Mouse (Mus musculus): ENCODE results near the gene Gp1ba. TPM values are rescaled to one million over a fixed set of nuclear protein-coding genes. Genes with fewer than 3 reads are reported as not detected.

Gene Gp1ba
- total and polyA plus RNA-seq, 3 experiments, result 0.25 to 0.84 TPM; not detected in 1

- in situ Hi-C loops (cut with MboI; ENCODE audit: low pct_ligation_motif_present, low pct_unique_long_range_greater_than_20kb, low sequenced_read_pairs) (no loop called here), dilution Hi-C loops (cut with MboI; ENCODE audit: extremely low pct_ligation_motif_present, extremely low pct_unique_long_range_greater_than_20kb, low sequenced_read_pairs) (no loop called here)
- H3K4me3 ChIP-seq (replicated peaks in 1 of 3; ENCODE audit: low read depth in 2 of 3, low read length in 2 of 3, poor library complexity in 1 of 3), result no peak overlapping the region
- H3K9me3 ChIP-seq (replicated peaks; ENCODE audit: low read length), result no peaks in the 10 kb centered on the region
- no peaks in the 10 kb centered on the region for H3K27me3 ChIP-seq (replicated peaks)
- H3K79me2 ChIP-seq (replicated peaks; ENCODE audit: control insufficient read depth, extremely low read depth, insufficient read depth, poor library complexity, severe bottlenecking), result no peaks in the 10 kb centered on the region
- H3K36me3 ChIP-seq (replicated peaks in 1 of 2; ENCODE audit: control insufficient read depth in 1 of 2, insufficient read depth in 1 of 2, low read length in 1 of 2), result peaks cover 0 to 23% of the 10 kb centered on the region in 2 experiments
- H3K27ac ChIP-seq (ENCODE audit: insufficient read depth, low read depth), result no peak overlapping the region
- H3K9ac ChIP-seq (ENCODE audit: insufficient read depth, low read depth), result no peak overlapping the region
- no peaks in the 10 kb centered on the region for H3K4me1 ChIP-seq (ENCODE audit: control insufficient read depth in 1 of 2, insufficient read depth in 2 of 2)
- H3K4me2 ChIP-seq (ENCODE audit: insufficient read depth, low read depth, poor library complexity, severe bottlenecking), result no peak overlapping the region
- DNase-seq (ENCODE audit: extremely low read depth), result no peak
- TF ChIP-seq IRF4 (IDR thresholded peaks at IDR 0.05; ENCODE audit: low read depth, low read length), result no peak
- TF ChIP-seq BHLHE40 (IDR thresholded peaks at IDR 0.05; ENCODE audit: low read depth, low read length), result no peak
- no peak for TF ChIP-seq JUN (IDR thresholded peaks at IDR 0.05; ENCODE audit: insufficient read depth, low read depth, low read length)
- TF ChIP-seq TCF12 (IDR thresholded peaks at IDR 0.05; ENCODE audit: low read depth, low read length), result no peak
- no peak for TF ChIP-seq MEF2A (IDR thresholded peaks at IDR 0.05; ENCODE audit: borderline replicate concordance, low read depth, low read length)
- no peak for TF ChIP-seq CHD1 (IDR thresholded peaks at IDR 0.05; ENCODE audit: low read depth, low read length)
- no peak for TF ChIP-seq ZC3H11A (IDR thresholded peaks at IDR 0.05; ENCODE audit: low read depth, low read length)
- TF ChIP-seq MAX (IDR thresholded peaks at IDR 0.05; ENCODE audit: low read length), result no peak
- TF ChIP-seq POLR2AphosphoS2 (IDR thresholded peaks at IDR 0.05; ENCODE audit: low read depth, low read length), result no peak
- no peak for TF ChIP-seq NRF1 (IDR thresholded peaks at IDR 0.05; ENCODE audit: low read depth, low read length)
- TF ChIP-seq PAX5 (IDR thresholded peaks at IDR 0.05; ENCODE audit: low read length), result no peak
- no peak for TF ChIP-seq ELF1 (IDR thresholded peaks at IDR 0.05; ENCODE audit: low read depth, low read length)
- no peak for TF ChIP-seq RAD21 (IDR thresholded peaks at IDR 0.05; ENCODE audit: low read depth, low read length)
Observed at GRCm38 (mm10) chr11:70638293-70638692, 629 bp upstream of the Gp1ba start.

GRCm38 (mm10) chr11:70639976-70640375 is 1.1 kb downstream of the Gp1ba start:
- no peak overlapping the region for H3K4me2 ChIP-seq (ENCODE audit: insufficient read depth, low read depth, poor library complexity, severe bottlenecking)
- H3K27me3 ChIP-seq (replicated peaks), result no peaks in the 10 kb centered on the region
- dilution Hi-C loops (cut with MboI; ENCODE audit: extremely low pct_ligation_motif_present, extremely low pct_unique_long_range_greater_than_20kb, low sequenced_read_pairs) (no loop called here), in situ Hi-C loops (cut with MboI; ENCODE audit: low pct_ligation_motif_present, low pct_unique_long_range_greater_than_20kb, low sequenced_read_pairs) (no loop called here)
- no peak for DNase-seq (ENCODE audit: extremely low read depth)
- H3K9ac ChIP-seq (ENCODE audit: insufficient read depth, low read depth), result no peak overlapping the region
- H3K79me2 ChIP-seq (replicated peaks; ENCODE audit: control insufficient read depth, extremely low read depth, insufficient read depth, poor library complexity, severe bottlenecking), result no peaks in the 10 kb centered on the region
- H3K4me1 ChIP-seq (ENCODE audit: control insufficient read depth in 1 of 2, insufficient read depth in 2 of 2), result peaks cover 0 to 1% of the 10 kb centered on the region in 2 experiments; a peak in 2 of 4 replicates
- no peaks in the 10 kb centered on the region for H3K9me3 ChIP-seq (replicated peaks; ENCODE audit: low read length)
- no peak overlapping the region for H3K4me3 ChIP-seq (replicated peaks in 1 of 3; ENCODE audit: low read depth in 2 of 3, low read length in 2 of 3, poor library complexity in 1 of 3)
- H3K27ac ChIP-seq (ENCODE audit: insufficient read depth, low read depth), result no peak overlapping the region
- peaks cover 8 to 39% of the 10 kb centered on the region in 2 experiments for H3K36me3 ChIP-seq (replicated peaks in 1 of 2; ENCODE audit: control insufficient read depth in 1 of 2, insufficient read depth in 1 of 2, low read length in 1 of 2)
- TF ChIP-seq MAX (IDR thresholded peaks at IDR 0.05; ENCODE audit: low read length), result no peak
- TF ChIP-seq POLR2A (IDR thresholded peaks at IDR 0.05; ENCODE audit: low read depth, low read length), result no peak
- TF ChIP-seq MAZ (IDR thresholded peaks at IDR 0.05; ENCODE audit: low read depth, low read length), result no peak
- no peak for TF ChIP-seq ZMIZ1 (IDR thresholded peaks at IDR 0.05; ENCODE audit: low read depth, low read length)
- no peak for TF ChIP-seq TBP (conservative IDR thresholded peaks at IDR 0.05; ENCODE audit: low read depth, low read length)

Measured in CH12.LX (cell line).